Mouse (Mus musculus) intestine, embryonic 16.5 days (tissue): ENCODE results near the gene Gdpd4. TPM values are rescaled to one million over a fixed set of nuclear protein-coding genes. Genes with fewer than 3 reads are reported as not detected.
A peak's percentile ranks its signal among the peaks of the same experiment; 100 is the strongest.

Experiments used
- ATAC-seq: fragments of 200-750 bp; cut with Nextera tagmentation; 2 replicates; pipeline ENCODE4 v1.8.0; 2017; ENCODE audit warnings: moderate TSS enrichment, moderate library complexity
- H3K27ac ChIP-seq: fragments of 300-500 bp; sonication (generic); 2 replicates; pipeline ENCODE4 v1.5.1; 2014; ENCODE audit warnings: mild to moderate bottlenecking, low read length
- H3K27me3 ChIP-seq: fragments of 300-500 bp; sonication (generic); replicated peaks from 2 replicates; pipeline ENCODE4 v1.6.1; 2014; ENCODE audit warnings: low read length, control low read depth, mixed read lengths; ENCODE audit not compliant: control insufficient read depth, insufficient read depth
- H3K36me3 ChIP-seq: fragments of 300-500 bp; sonication (generic); 2 replicates; pipeline ENCODE4 v1.6.1; 2014; ENCODE audit warnings: low read length, control low read depth; ENCODE audit not compliant: control insufficient read depth, insufficient read depth
- H3K4me1 ChIP-seq: fragments of 300-500 bp; sonication (generic); 2 replicates; pipeline ENCODE4 v1.6.1; 2014; ENCODE audit warnings: low read length, control low read depth, mixed read lengths; ENCODE audit not compliant: control insufficient read depth, insufficient read depth
- H3K4me2 ChIP-seq: fragments of 300-500 bp; sonication (generic); 2 replicates; pipeline ENCODE4 v1.6.1; 2014; ENCODE audit warnings: low read depth, low read length, control low read depth
- H3K4me3 ChIP-seq: fragments of 300-500 bp; sonication (generic); 2 replicates; pipeline ENCODE4 v1.5.1; 2014; ENCODE audit warnings: mild to moderate bottlenecking, low read length
- H3K9ac ChIP-seq: fragments of 300-500 bp; sonication (generic); 2 replicates; pipeline ENCODE4 v1.6.1; 2014; ENCODE audit warnings: low read depth, low read length
- H3K9me3 ChIP-seq: fragments of 300-500 bp; sonication (generic); 2 replicates; pipeline ENCODE4 v1.6.1; 2016; ENCODE audit warnings: low read length, control low read depth; ENCODE audit not compliant: control insufficient read depth
- WGBS: fragments of 180-500 bp; shearing (Covaris S2); extraction: QIAGEN DNeasy Blood & Tissue Kit; methylation state at CpG from one replicate; pipeline ENCODE4 v1.1.7; 2014; 5-methylcytosine and 5-hydroxymethylcytosine counted together
- polyA plus RNA-seq: library from polyadenylated mRNA; unstranded; fragments of >200 nt; fragmentation: Nextera tagmentation; extraction: Ambion mirVana; gene quantifications from 2 replicates; pipeline ENCODE4 v1.2.1, GENCODE M21; 2015

Gdpd4 gene
- polyA plus RNA-seq, 1 experiment from 2014 or later, result not detected

DNA sequence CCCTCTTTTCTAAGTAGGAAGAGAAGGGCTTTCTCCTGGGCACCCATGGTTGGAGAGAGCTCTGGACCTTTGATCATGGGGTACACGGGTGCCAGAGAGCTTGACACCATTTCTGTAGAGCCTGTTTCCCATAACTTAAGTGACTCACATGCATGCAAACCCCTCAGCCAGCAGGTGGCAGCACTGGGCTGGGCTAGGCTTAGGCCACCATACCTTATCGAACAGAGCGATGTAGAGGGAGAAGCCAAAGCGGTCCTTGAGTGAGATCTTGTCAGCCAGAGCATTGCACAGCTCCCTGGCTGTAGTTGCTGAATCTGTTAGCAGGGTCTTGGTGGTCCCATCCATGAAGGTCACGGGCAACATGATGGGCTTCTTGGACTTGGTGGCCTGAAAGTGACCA, 151.9 kb downstream of the Gdpd4 start:
- peaks cover 4% of the 10 kb centered on the region; the same call in 1 of the 2 replicates for H3K36me3 ChIP-seq
- no peaks in the 10 kb centered on the region for H3K9me3 ChIP-seq
- H3K4me3 ChIP-seq, result no peak overlapping the region
- peak; percentile 64 for ATAC-seq
- no peak overlapping the region for H3K9ac ChIP-seq
- H3K27ac ChIP-seq, result no peak overlapping the region
- 35% methylated on average over 5 of the region's 5 CpGs for WGBS
- no peaks in the 10 kb centered on the region for H3K4me1 ChIP-seq
- H3K4me2 ChIP-seq, result no peak overlapping the region
- H3K27me3 ChIP-seq, result no peaks in the 10 kb centered on the region

GRCm38 (mm10) chr7:98077453-98077852, 157.7 kb downstream of the Gdpd4 start:
- WGBS, result 88% methylated on average over 11 of the region's 11 CpGs
- H3K27ac ChIP-seq, result no peak overlapping the region

GRCm38 (mm10) chr7:98082376-98082775, 162.6 kb downstream of the Gdpd4 start:
- Histone ChIP-seq H3K9ac (no peak overlapping the region), H3K4me3 (no peak overlapping the region), H3K9me3 (no peaks in the 10 kb centered on the region), H3K4me1 (peaks cover 9% of the 10 kb centered on the region), H3K27ac (no peak overlapping the region), H3K4me2 (no peak overlapping the region), H3K36me3 (no peaks in the 10 kb centered on the region), H3K27me3 (no peaks in the 10 kb centered on the region)
- no peak for ATAC-seq
- 22% methylated on average over 5 of the region's 5 CpGs for WGBS

More at GRCm38 (mm10) chr7:98077453-98077852, 157.7 kb downstream of the Gdpd4 start:
- Histone ChIP-seq H3K36me3 (no peaks in the 10 kb centered on the region), H3K27me3 (no peaks in the 10 kb centered on the region), H3K4me2 (no peak overlapping the region), H3K4me1 (peaks cover 2% of the 10 kb centered on the region), H3K9me3 (no peaks in the 10 kb centered on the region), H3K4me3 (no peak overlapping the region), H3K9ac (no peak overlapping the region)
- no peak for ATAC-seq

DNA sequence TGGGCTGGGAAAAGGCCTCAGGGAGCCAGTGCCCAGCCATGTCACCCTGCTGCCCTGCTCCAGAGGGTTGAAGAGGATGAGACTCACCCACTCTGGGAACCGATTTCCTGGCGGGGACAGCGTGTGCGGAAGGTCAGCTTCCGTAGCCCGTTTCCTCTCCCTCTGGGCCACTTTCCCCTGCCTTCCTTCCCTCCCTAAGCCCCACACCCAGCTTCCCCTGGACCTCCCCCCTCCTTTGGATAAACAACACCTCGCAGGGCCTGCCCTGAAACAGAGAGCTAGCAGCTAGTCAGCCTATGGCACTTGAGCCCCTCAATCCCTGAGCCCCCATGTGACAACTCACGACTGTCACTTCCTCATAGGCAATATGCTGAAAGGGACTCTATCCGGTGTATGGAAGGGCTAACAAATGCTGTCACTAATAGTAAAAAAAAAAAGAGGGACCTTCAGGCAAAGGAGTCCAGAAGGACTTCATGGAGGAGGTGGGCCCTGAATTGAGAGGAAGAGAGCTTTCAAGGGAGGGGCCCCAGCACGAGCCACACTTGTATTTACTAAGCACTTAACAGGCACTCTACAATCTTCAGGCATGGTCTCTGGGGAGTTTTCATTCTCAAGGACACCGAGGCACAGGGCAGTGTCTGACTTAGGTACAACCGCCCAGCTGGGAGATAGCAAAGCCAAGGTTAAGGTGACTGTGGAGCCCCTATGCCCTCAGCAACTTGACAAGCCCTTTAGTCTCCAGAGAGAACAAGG, 165.0 kb downstream of the Gdpd4 start:
- H3K4me3 ChIP-seq, result no peak overlapping the region

DNA sequence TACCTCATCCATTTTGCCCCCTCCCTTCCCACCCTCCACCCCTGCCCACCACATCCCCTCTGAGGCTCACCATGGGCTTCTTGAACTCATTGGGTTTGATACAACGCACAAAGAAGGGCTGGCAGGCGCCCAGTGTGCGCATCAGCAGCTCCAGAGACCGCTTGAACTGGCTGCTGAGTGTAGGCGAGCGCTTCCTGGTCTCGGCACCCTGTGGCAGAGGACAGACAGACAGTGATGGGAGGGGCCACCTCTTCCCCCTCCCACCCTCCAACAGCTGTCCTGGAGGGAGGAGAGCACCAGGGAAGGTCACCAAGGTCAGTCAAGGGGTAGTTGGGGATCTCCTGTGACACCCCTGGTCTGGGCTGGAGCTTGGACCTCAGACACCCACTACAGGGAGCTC, 165.6 kb downstream of the Gdpd4 start:
- Histone ChIP-seq H3K4me1 (peaks cover 9% of the 10 kb centered on the region), H3K27ac (no peak overlapping the region), H3K4me3 (no peak overlapping the region), H3K9ac (no peak overlapping the region), H3K27me3 (no peaks in the 10 kb centered on the region), H3K4me2 (no peak overlapping the region), H3K36me3 (no peaks in the 10 kb centered on the region), H3K9me3 (no peaks in the 10 kb centered on the region)
- no peak for ATAC-seq
- WGBS, result 72% methylated on average over 7 of the region's 7 CpGs

More for the DNA sequence above, 165.0 kb downstream of the Gdpd4 start:
- no peaks in the 10 kb centered on the region for H3K27me3 ChIP-seq
- WGBS, result 26% methylated on average over 12 of the region's 12 CpGs
- H3K4me1 ChIP-seq, result peaks cover 9% of the 10 kb centered on the region
- H3K9me3 ChIP-seq, result no peaks in the 10 kb centered on the region
- H3K36me3 ChIP-seq, result no peaks in the 10 kb centered on the region
- no peak overlapping the region for H3K4me2 ChIP-seq
- ATAC-seq, result peak; percentile 15; the same call in 1 of the 2 replicates
- H3K9ac ChIP-seq, result 0 out of 2 replicates have a peak overlapping the region, but pooled peaks have one; percentile 11
- H3K27ac ChIP-seq, result no peak overlapping the region

DNA sequence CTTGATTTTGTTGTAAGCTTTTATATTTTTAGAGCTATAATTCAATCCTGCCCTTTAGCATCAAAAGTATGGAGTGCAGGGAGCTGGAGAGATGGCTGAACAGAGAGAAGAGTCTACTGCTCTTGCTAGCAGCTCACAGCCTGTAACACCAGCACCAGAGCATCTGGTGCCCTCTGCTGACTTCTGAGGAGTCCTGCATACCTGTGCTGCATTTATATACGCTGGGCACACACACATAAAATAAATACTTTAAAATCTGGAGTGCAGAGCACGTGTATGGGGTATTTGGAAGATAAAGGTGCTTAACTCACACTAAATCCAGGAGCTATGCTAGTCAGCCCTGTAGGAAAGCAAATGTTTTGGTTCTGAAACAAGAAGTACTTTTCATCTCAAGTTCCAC, 166.6 kb downstream of the Gdpd4 start:
- 43% methylated on average over 2 of the region's 2 CpGs for WGBS

DNA sequence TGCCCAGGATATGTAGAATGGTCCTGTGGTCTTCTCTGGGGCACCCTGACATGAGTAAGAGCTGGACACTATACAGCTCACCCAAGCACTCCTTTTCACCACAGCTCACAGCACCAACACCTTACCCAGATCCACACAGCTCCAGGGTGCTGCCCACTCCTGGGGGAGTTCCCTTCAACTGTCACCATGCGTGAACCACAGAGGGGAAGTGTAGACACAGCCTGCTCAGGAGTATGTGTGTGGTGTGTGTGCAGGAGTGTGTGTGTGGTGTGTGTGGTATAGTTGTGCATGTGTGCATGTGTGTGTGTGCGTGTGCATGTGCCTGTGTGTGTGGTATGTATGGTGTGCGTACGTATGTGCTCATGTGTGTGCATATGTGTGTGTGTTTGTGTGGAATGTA, 176.1 kb downstream of the Gdpd4 start:
- WGBS, result 94% methylated on average over 4 of the region's 4 CpGs
- H3K4me2 ChIP-seq, result no peak overlapping the region
- no peaks in the 10 kb centered on the region for H3K4me1 ChIP-seq
- H3K36me3 ChIP-seq, result peaks cover 12% of the 10 kb centered on the region
- H3K9me3 ChIP-seq, result 0 out of 2 replicates have a peak, but pooled peaks cover 3% of the 10 kb centered on the region
- no peak overlapping the region for H3K4me3 ChIP-seq
- no peaks in the 10 kb centered on the region for H3K27me3 ChIP-seq
- H3K27ac ChIP-seq, result no peak overlapping the region
- ATAC-seq, result no peak
- no peak overlapping the region for H3K9ac ChIP-seq

More for the DNA sequence above, 166.6 kb downstream of the Gdpd4 start:
- H3K9ac ChIP-seq, result no peak overlapping the region
- no peak overlapping the region for H3K4me3 ChIP-seq
- H3K27ac ChIP-seq, result no peak overlapping the region
- no peak overlapping the region for H3K4me2 ChIP-seq
- H3K4me1 ChIP-seq, result peaks cover 9% of the 10 kb centered on the region
- H3K9me3 ChIP-seq, result no peaks in the 10 kb centered on the region
- no peaks in the 10 kb centered on the region for H3K36me3 ChIP-seq
- ATAC-seq, result no peak
- no peaks in the 10 kb centered on the region for H3K27me3 ChIP-seq

DNA sequence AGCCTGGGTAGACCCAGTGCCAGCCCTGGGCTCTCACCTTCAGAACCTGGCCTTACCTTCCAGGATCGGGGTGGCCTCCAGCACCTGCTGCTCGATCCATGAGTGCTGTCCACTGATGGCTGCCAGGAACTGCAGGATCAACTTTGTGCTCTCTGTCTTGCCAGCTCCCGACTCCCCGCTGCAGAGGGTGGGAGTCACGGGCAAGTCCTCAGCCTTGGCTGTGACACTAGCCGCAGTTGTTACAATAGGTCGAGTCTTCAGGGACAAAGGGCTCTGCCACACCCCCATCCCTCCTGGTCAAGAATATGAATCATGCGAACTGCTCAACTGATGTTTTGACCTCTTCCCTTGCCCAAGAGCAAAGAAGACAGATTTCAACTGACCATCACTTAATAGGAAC, 177.8 kb downstream of the Gdpd4 start:
- no peak overlapping the region for H3K4me2 ChIP-seq
- no peak overlapping the region for H3K9ac ChIP-seq
- ATAC-seq, result no peak
- H3K36me3 ChIP-seq, result peaks cover 12% of the 10 kb centered on the region
- H3K27me3 ChIP-seq, result no peaks in the 10 kb centered on the region
- 94% methylated on average over 8 of the region's 8 CpGs for WGBS
- no peak overlapping the region for H3K4me3 ChIP-seq
- 0 out of 2 replicates have a peak, but pooled peaks cover 3% of the 10 kb centered on the region for H3K9me3 ChIP-seq
- no peaks in the 10 kb centered on the region for H3K4me1 ChIP-seq
- H3K27ac ChIP-seq, result no peak overlapping the region
